Mouse (Mus musculus): Measurements from ENCODE around the gene Mgll. TPM values are rescaled to one million over a fixed set of nuclear protein-coding genes. Genes with fewer than 3 reads are reported as not detected.
A peak's percentile ranks its signal among the peaks of the same experiment; 100 is the strongest.

Gene Mgll
- total and polyA plus RNA-seq, 2 experiments from 2014 or later = 126 to 148 TPM

DNA sequence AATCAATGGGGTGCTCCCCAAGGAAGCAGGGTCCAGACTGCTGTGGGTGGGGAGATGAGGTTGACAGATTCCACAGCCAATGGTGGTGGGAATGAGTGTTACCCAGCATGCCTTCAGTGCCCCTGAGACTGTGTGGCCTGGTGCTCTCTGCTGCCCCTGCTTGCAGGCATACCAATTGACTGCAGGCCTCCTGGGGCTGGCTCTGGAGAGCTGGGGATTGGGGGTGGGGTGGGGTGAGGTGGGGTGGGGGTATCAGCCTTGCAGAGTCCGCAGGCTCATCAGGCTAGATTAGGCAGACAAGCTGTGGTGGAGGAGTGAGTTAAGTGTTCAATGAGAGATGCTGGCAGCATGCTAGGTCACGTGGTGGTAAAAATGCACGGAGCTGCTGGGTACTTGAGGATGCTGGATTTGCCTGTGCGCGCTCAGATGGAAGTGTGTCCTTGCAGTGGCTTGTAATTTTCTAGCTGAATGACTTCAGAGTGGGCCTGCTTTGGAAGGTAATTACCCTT is 28.6 kb downstream of the Mgll start:
- peak; percentile 50 for DNase-seq (ENCODE audit: low spot score)
- Histone ChIP-seq H3K9me3 (ENCODE audit: low read length) (no peaks in the 10 kb centered on the region), H3K4me1 (ENCODE audit: insufficient read depth, low read length) (peaks cover 5% of the 10 kb centered on the region; the same call in 1 of the 2 replicates), H3K36me3 (ENCODE audit: insufficient read depth, low read length) (no peaks in the 10 kb centered on the region), H3K27ac (peak overlapping the region; percentile 52; the same call in 1 of the 2 replicates), H3K9ac (replicated peaks; ENCODE audit: low read length) (no peak overlapping the region), H3K27me3 (ENCODE audit: insufficient read depth, low read length) (no peaks in the 10 kb centered on the region), H3K4me2 (ENCODE audit: low read depth, low read length) (no peak overlapping the region), H3K4me3 (ENCODE audit: low read length) (no peak overlapping the region)
- TF ChIP-seq CTCF (IDR thresholded peaks at IDR 0.05; ENCODE audit: low read depth) = peak; percentile 32
- ATAC-seq = peak; percentile 77
- 30% methylated on average over 5 of the region's 5 CpGs for WGBS

DNA sequence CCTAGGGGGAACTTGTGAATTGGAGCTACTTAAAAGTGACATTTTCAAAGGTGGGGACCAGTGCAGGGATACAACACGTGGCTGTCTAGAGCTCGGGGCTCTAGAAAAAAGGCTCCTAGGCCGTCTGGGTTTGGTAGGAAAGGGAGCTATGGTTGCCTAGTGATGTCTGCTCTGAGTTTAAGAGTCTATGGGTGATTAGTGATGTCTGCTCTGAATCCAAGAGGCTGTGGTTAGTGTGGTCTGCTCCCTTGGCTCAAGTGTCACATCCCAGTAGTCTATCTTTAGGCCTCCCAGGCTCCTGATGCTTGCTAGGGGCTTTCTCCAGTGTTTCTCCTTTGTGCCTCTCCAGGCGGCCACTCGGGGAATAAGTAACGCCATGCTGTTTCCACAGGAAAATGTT is 29.4 kb downstream of the Mgll start:
- ATAC-seq (0 out of 2 replicates have a peak, but pooled peaks have one; percentile 10), DNase-seq (ENCODE audit: low spot score) (no peak)
- H3K27me3 ChIP-seq (ENCODE audit: insufficient read depth, low read length) = no peaks in the 10 kb centered on the region
- peak overlapping the region; percentile 52; the same call in 1 of the 2 replicates for H3K27ac ChIP-seq
- no peaks in the 10 kb centered on the region for H3K36me3 ChIP-seq (ENCODE audit: insufficient read depth, low read length)
- peaks cover 5% of the 10 kb centered on the region; the same call in 1 of the 2 replicates for H3K4me1 ChIP-seq (ENCODE audit: insufficient read depth, low read length)
- TF ChIP-seq CTCF (IDR thresholded peaks at IDR 0.05; ENCODE audit: low read depth) = no peak
- H3K4me2 ChIP-seq (ENCODE audit: low read depth, low read length) = no peak overlapping the region
- H3K9ac ChIP-seq (replicated peaks; ENCODE audit: low read length) = no peak overlapping the region
- 61% methylated on average over 6 of the region's 6 CpGs for WGBS
- no peak overlapping the region for H3K4me3 ChIP-seq (ENCODE audit: low read length)
- no peaks in the 10 kb centered on the region for H3K9me3 ChIP-seq (ENCODE audit: low read length)

DNA sequence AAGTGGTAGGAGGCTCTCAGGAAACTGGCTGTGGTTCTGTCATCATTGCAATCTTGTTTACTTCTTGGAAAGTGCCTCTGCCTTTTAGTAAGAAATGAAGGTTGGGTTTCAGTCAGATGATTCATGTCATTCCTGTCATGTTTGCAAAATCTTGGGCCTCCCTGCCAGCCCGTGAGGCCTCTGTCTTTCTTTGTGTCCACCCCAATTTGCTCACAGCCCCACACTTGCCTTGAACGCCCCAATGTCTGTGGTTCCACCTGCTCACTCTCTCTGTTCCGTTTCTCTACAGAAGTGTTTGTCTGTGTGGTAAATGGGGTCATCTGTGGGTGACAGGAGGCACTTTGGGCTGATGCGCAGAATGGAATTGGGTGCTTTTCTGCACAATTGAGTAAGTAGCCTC is 32.8 kb downstream of the Mgll start:
- Histone ChIP-seq H3K4me1 (ENCODE audit: insufficient read depth, low read length) (peaks cover 21% of the 10 kb centered on the region), H3K4me3 (ENCODE audit: low read length) (no peak overlapping the region), H3K9me3 (ENCODE audit: low read length) (no peaks in the 10 kb centered on the region), H3K4me2 (ENCODE audit: low read depth, low read length) (no peak overlapping the region), H3K36me3 (ENCODE audit: insufficient read depth, low read length) (no peaks in the 10 kb centered on the region), H3K27ac (no peak overlapping the region), H3K27me3 (ENCODE audit: insufficient read depth, low read length) (no peaks in the 10 kb centered on the region), H3K9ac (replicated peaks; ENCODE audit: low read length) (no peak overlapping the region)
- DNase-seq (ENCODE audit: low spot score) = no peak
- ATAC-seq = no peak
- WGBS = 82% methylated on average over 4 of the region's 4 CpGs
- no peak for TF ChIP-seq CTCF (IDR thresholded peaks at IDR 0.05; ENCODE audit: low read depth)

DNA sequence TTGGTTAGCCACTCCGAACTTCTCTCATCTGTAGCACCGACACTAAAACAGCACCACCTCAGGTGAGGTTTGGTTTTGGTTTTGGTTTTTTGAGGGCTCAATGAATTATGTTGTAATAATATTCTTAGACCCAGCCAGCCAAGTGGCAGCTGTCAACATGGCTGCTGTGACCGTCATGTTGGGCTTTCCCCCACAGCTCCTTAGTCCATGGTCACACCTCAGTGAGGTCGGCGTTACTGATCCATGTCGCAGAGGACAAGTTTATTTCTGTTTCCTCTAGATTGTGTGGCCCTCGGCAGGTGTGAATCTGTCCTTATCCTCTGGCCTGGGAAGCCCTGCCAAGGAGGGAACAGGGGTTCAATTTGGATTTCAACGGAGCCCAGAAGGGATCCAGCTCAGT is 33.9 kb downstream of the Mgll start:
- no peaks in the 10 kb centered on the region for H3K9me3 ChIP-seq (ENCODE audit: low read length)
- ATAC-seq = no peak
- H3K4me2 ChIP-seq (ENCODE audit: low read depth, low read length) = no peak overlapping the region
- H3K27ac ChIP-seq = no peak overlapping the region
- DNase-seq (ENCODE audit: low spot score) = no peak
- H3K9ac ChIP-seq (replicated peaks; ENCODE audit: low read length) = no peak overlapping the region
- H3K36me3 ChIP-seq (ENCODE audit: insufficient read depth, low read length) = no peaks in the 10 kb centered on the region
- no peak for TF ChIP-seq CTCF (IDR thresholded peaks at IDR 0.05; ENCODE audit: low read depth)
- H3K27me3 ChIP-seq (ENCODE audit: insufficient read depth, low read length) = no peaks in the 10 kb centered on the region
- 88% methylated on average over 8 of the region's 8 CpGs for WGBS
- H3K4me1 ChIP-seq (ENCODE audit: insufficient read depth, low read length) = peaks cover 16% of the 10 kb centered on the region
- H3K4me3 ChIP-seq (ENCODE audit: low read length) = no peak overlapping the region

DNA sequence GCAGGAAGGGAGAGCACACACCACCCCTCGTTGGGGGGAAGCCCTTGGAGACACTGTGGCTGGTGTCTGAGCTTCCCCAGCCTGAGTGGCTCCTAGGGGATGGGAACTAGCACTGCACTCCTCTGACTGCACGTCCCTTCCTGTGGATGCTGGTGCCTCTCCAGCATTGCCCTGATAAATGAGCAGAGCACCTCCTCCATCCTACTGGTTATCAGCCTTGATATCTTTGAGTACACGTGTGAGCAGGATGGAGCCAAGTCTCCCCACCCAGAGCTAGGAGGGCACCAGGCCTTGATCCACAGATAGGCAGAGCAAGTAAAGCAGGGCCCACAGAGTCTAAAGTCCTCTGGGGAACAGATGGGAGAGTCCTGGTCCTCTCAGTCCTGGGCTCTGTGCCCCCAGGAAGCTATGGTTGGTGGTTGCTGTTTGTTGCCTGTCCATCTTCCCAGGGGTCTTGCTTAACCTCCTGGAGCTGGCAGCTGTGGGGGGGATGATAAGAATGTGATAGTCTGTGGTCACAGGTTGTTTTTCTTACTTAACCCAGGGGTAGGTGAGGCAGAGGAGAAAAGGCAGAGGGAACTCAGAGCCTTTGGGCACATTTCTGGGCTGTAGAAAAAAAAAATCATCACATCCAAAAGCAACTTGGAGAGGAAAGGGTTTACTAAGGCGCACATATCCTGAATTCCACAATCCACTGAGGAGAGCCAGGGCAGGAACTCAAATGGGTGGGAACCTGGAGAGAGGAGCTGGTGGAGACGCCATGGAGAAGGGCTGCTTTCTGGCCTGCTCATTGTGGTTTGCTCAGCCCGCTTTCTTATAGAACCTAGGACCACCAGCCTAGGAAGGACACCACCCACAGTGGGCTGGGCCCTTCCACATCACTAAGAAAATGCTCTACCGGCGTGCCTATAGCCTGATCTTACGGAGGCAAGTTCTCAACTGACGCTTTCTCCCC is 34.6 kb downstream of the Mgll start:
- no peaks in the 10 kb centered on the region for H3K27me3 ChIP-seq (ENCODE audit: insufficient read depth, low read length)
- no peak overlapping the region for H3K9ac ChIP-seq (replicated peaks; ENCODE audit: low read length)
- H3K4me3 ChIP-seq (ENCODE audit: low read length) = no peak overlapping the region
- DNase-seq (ENCODE audit: low spot score) (no peak), ATAC-seq (no peak)
- 78% methylated on average over 10 of the region's 10 CpGs for WGBS
- peaks cover 21% of the 10 kb centered on the region for H3K4me1 ChIP-seq (ENCODE audit: insufficient read depth, low read length)
- H3K4me2 ChIP-seq (ENCODE audit: low read depth, low read length) = no peak overlapping the region
- H3K9me3 ChIP-seq (ENCODE audit: low read length) = no peaks in the 10 kb centered on the region
- no peak for TF ChIP-seq CTCF (IDR thresholded peaks at IDR 0.05; ENCODE audit: low read depth)
- H3K36me3 ChIP-seq (ENCODE audit: insufficient read depth, low read length) = no peaks in the 10 kb centered on the region
- no peak overlapping the region for H3K27ac ChIP-seq

DNA sequence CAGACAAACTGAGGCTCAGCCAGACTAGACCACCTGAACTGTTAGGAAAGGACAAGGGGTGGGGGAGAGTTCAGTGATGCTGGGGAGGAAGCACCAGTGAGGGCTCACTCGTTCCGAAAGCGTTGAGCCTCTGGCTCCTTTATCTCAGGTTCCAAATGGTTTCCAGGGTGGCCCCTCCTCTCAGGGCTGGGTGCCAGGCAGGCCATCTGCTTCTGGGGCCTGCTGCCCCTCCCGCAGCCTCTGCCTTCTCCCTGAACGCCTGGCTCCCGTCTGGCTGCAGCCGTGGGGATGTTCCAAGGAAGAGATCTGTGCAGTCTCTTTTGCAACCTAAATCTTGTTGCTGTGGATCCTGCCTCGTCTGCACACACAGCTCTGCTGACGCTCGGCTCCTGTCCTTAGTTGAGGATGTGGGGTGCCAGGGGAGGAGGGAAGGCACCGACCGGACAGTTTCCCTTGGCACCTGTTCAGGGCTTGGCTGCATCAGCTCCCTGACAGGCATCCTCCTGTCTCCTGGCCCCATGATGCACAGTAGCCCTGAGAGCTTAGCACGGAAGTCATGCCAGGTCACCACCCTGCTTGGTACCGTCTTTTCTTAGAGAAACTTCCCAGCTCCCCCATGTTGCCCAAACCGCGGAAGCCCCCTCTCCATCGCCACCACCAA is 35.7 kb downstream of the Mgll start:
- peak overlapping the region; percentile 63; the same call in 1 of the 2 replicates for H3K27ac ChIP-seq
- peak overlapping the region; percentile 16; the same call in 1 of the 2 replicates for H3K4me2 ChIP-seq (ENCODE audit: low read depth, low read length)
- H3K36me3 ChIP-seq (ENCODE audit: insufficient read depth, low read length) = no peaks in the 10 kb centered on the region
- H3K27me3 ChIP-seq (ENCODE audit: insufficient read depth, low read length) = no peaks in the 10 kb centered on the region
- DNase-seq (ENCODE audit: low spot score) = peak; percentile 86
- ATAC-seq = peak; percentile 57
- H3K4me3 ChIP-seq (ENCODE audit: low read length) = no peak overlapping the region
- no peak overlapping the region for H3K9ac ChIP-seq (replicated peaks; ENCODE audit: low read length)
- TF ChIP-seq CTCF (IDR thresholded peaks at IDR 0.05; ENCODE audit: low read depth) = no peak
- H3K9me3 ChIP-seq (ENCODE audit: low read length) = no peaks in the 10 kb centered on the region
- 30% methylated on average over 17 of the region's 17 CpGs for WGBS
- peaks cover 21% of the 10 kb centered on the region for H3K4me1 ChIP-seq (ENCODE audit: insufficient read depth, low read length)

All from hindbrain, postnatal 0 days (tissue).